Mouse (Mus musculus) cerebellum, postnatal 14 days (tissue): ENCODE results near the gene Snapc1.

Experiments
- DNase-seq, 2 experiments: peaks; one replicate each; pipeline ENCODE4 v3.0.0; 2021; ENCODE audit warnings: mixed read lengths in 2 of 2

Snapc1 gene

GRCm38 (mm10) chr12:73996906-73997296 is 32.6 kb downstream of the Snapc1 start:
- DNase-seq = no peak

- DNase-seq = peak; percentile 49 to 55
These were observed 33.2 kb downstream of the Snapc1 start, which contains the start of gene Syt16 for GRCm38 (mm10) chr12:73997297-73998127. Syt16 (plus strand) TSS chr12:73997661.

- DNase-seq = peak in 1 of 2 experiments; percentile 33
These were observed 33.8 kb downstream of the Snapc1 start for GRCm38 (mm10) chr12:73998128-73998456.

- DNase-seq = no peak
These were observed 38.2 kb downstream of the Snapc1 start for GRCm38 (mm10) chr12:74002449-74002848.

GRCm38 (mm10) chr12:74009448-74009911 is 45.2 kb downstream of the Snapc1 start:
- DNase-seq = peak; percentile 60 to 62

- DNase-seq = peak; percentile 93
These were observed 49.5 kb downstream of the Snapc1 start for GRCm38 (mm10) chr12:74013739-74014138.

GRCm38 (mm10) chr12:74014739-74015270 is 50.5 kb downstream of the Snapc1 start:
- peak; percentile 37 to 59 for DNase-seq

- DNase-seq = no peak
These were observed 51.2 kb downstream of the Snapc1 start for GRCm38 (mm10) chr12:74015491-74015890.

GRCm38 (mm10) chr12:74023260-74023659 is 59.0 kb downstream of the Snapc1 start:
- DNase-seq = no peak

- no peak for DNase-seq
These were observed 60.6 kb downstream of the Snapc1 start for GRCm38 (mm10) chr12:74024912-74025311.
